Mouse (Mus musculus) CH12.LX (cell line): ENCODE measurements around the gene Coq8b. TPM values are rescaled to one million over a fixed set of nuclear protein-coding genes. Genes with fewer than 3 reads are reported as not detected.

ENCODE experiments used
- DNase-seq: peaks from one replicate; pipeline ENCODE4 v3.0.0-alpha.2; 2013; ENCODE audit errors: extremely low read depth
- H3K27ac ChIP-seq: 2 replicates; pipeline ENCODE4 v1.5.1; 2012; ENCODE audit warnings: low read depth, mild to moderate bottlenecking, control low read depth, moderate library complexity; ENCODE audit not compliant: insufficient read depth
- H3K27me3 ChIP-seq: replicated peaks from 2 replicates; pipeline ENCODE3; 2012; ENCODE audit warnings: inconsistent platforms
- H3K36me3 ChIP-seq, 2 experiments: replicated peaks in 1 of 2; 2 replicates each; pipeline versions ENCODE3 to v1.6.1; 2012; ENCODE audit warnings: inconsistent platforms in 1 of 2, low read length in 1 of 2, mild to moderate bottlenecking in 1 of 2, mixed read lengths in 1 of 2, moderate library complexity in 1 of 2; ENCODE audit not compliant: control insufficient read depth in 1 of 2, insufficient read depth in 1 of 2
- H3K4me1 ChIP-seq, 2 experiments: 2 replicates each; pipeline ENCODE4 v1.6.1; 2012; ENCODE audit warnings: inconsistent platforms in 1 of 2, moderate library complexity in 1 of 2; ENCODE audit not compliant: insufficient read depth in 2 of 2, control insufficient read depth in 1 of 2
- H3K4me2 ChIP-seq: 2 replicates; pipeline ENCODE4 v1.6.1; 2012; ENCODE audit warnings: low read depth, mild to moderate bottlenecking, control low read depth; ENCODE audit not compliant: poor library complexity, insufficient read depth, severe bottlenecking
- H3K4me3 ChIP-seq, 3 experiments: fragments of 150-350 bp in 1 of 3; sonication (generic) in 1 of 3; replicated peaks in 1 of 3; 2 replicates each; pipeline versions ENCODE3 to v1.5.1; 2011 to 2012; ENCODE audit warnings: low read depth in 2 of 3, low read length in 2 of 3, mild to moderate bottlenecking in 2 of 3, moderate library complexity in 2 of 3, control low read depth in 1 of 3, improper control_type of control experiment in 1 of 3, inconsistent platforms in 1 of 3, mixed read lengths in 1 of 3; ENCODE audit not compliant: poor library complexity in 1 of 3
- H3K79me2 ChIP-seq: replicated peaks from 2 replicates; pipeline ENCODE4 v1.6.1; 2012; ENCODE audit warnings: mild to moderate bottlenecking, moderate library complexity; ENCODE audit not compliant: control insufficient read depth, poor library complexity, insufficient read depth, severe bottlenecking; ENCODE audit errors: extremely low read depth
- H3K9ac ChIP-seq: 2 replicates; pipeline ENCODE4 v1.6.1; 2012; ENCODE audit warnings: low read depth, mild to moderate bottlenecking, control low read depth, moderate library complexity; ENCODE audit not compliant: insufficient read depth
- H3K9me3 ChIP-seq: replicated peaks from 2 replicates; pipeline ENCODE3; 2012; ENCODE audit warnings: low read length, inconsistent platforms, mixed read lengths
- BHLHE40 ChIP-seq: IDR thresholded peaks from 2 replicates; pipeline ENCODE4 v1.6.1; 2011; ENCODE audit warnings: mild to moderate bottlenecking, low read depth, low read length, improper control_type of control experiment
- CHD1 ChIP-seq: IDR thresholded peaks from 2 replicates; pipeline ENCODE4 v1.6.1; 2012; ENCODE audit warnings: low read depth, low read length, improper control_type of control experiment, inconsistent platforms
- CHD2 ChIP-seq: IDR thresholded peaks from 2 replicates; pipeline ENCODE4 v1.6.1; 2011; ENCODE audit warnings: low read length, improper control_type of control experiment
- CTCF ChIP-seq, 2 experiments: IDR thresholded peaks in 1 of 2; conservative IDR thresholded peaks in 1 of 2; 2 replicates each; pipeline ENCODE4 v1.5.1; 2011 to 2012; ENCODE audit warnings: low read depth in 2 of 2, low read length in 2 of 2, improper control_type of control experiment in 1 of 2, inconsistent platforms in 1 of 2, mild to moderate bottlenecking in 1 of 2, moderate library complexity in 1 of 2
- ETS1 ChIP-seq: conservative IDR thresholded peaks from 2 replicates; pipeline ENCODE4 v1.6.1; 2012; ENCODE audit warnings: low read depth, mild to moderate bottlenecking, inconsistent platforms, low read length, improper control_type of control experiment, moderate library complexity
- GABPA ChIP-seq: IDR thresholded peaks from 2 replicates; pipeline ENCODE4 v1.6.1; 2012; ENCODE audit warnings: low read depth, low read length, improper control_type of control experiment, inconsistent platforms; ENCODE audit not compliant: insufficient replicate concordance
- JUN ChIP-seq: IDR thresholded peaks from 2 replicates; pipeline ENCODE4 v1.6.1; 2011; ENCODE audit warnings: low read depth, mild to moderate bottlenecking, low read length, improper control_type of control experiment, moderate library complexity; ENCODE audit not compliant: insufficient read depth
- MYC ChIP-seq: IDR thresholded peaks from 2 replicates; pipeline ENCODE4 v1.6.1; 2011; ENCODE audit warnings: low read depth, mild to moderate bottlenecking, improper control_type of control experiment, low read length
- NRF1 ChIP-seq: IDR thresholded peaks from 2 replicates; pipeline ENCODE4 v1.6.1; 2014; ENCODE audit warnings: low read depth, mild to moderate bottlenecking, inconsistent platforms, low read length, improper control_type of control experiment, moderate library complexity
- POLR2AphosphoS2 ChIP-seq: IDR thresholded peaks from 2 replicates; pipeline ENCODE4 v1.6.1; 2011; ENCODE audit warnings: low read depth, low read length, improper control_type of control experiment
- SIN3A ChIP-seq: IDR thresholded peaks from 2 replicates; pipeline ENCODE4 v1.6.1; 2012; ENCODE audit warnings: low read length, improper control_type of control experiment, inconsistent platforms
- SMC3 ChIP-seq: IDR thresholded peaks from 2 replicates; pipeline ENCODE4 v1.6.1; 2011; ENCODE audit warnings: low read depth, low read length, improper control_type of control experiment
- TBP ChIP-seq: conservative IDR thresholded peaks from 2 replicates; pipeline ENCODE4 v1.6.1; 2011; ENCODE audit warnings: low read depth, low read length, improper control_type of control experiment
- UBTF ChIP-seq: IDR thresholded peaks from 2 replicates; pipeline ENCODE4 v1.6.1; 2012; ENCODE audit warnings: low read depth, mild to moderate bottlenecking, inconsistent platforms, low read length, improper control_type of control experiment, moderate library complexity
- USF1 ChIP-seq: IDR thresholded peaks from 2 replicates; pipeline ENCODE4 v1.6.1; 2014; ENCODE audit warnings: low read depth, mild to moderate bottlenecking, inconsistent platforms, low read length, improper control_type of control experiment
- USF2 ChIP-seq: conservative IDR thresholded peaks from 2 replicates; pipeline ENCODE4 v1.6.1; 2011; ENCODE audit warnings: low read depth, low read length, improper control_type of control experiment
- dilution Hi-C: fragments of 300-500 bp; cut with MboI; formaldehyde crosslinking; loops from 2 replicates; pipeline ENCODE4 v1.14.3; 2020; ENCODE audit warnings: low sequenced_read_pairs; ENCODE audit not compliant: extremely low pct_unique_long_range_greater_than_20kb, extremely low pct_ligation_motif_present
- in situ Hi-C: fragments of 300-500 bp; cut with MboI; formaldehyde crosslinking; loops from 3 replicates; pipeline ENCODE4 v1.14.3; 2019; ENCODE audit warnings: low sequenced_read_pairs, low pct_ligation_motif_present, low pct_unique_long_range_greater_than_20kb, mixed read lengths
- polyA plus RNA-seq: library from polyadenylated mRNA; unstranded; fragments of >175 nt; gene quantifications from 2 replicates; pipeline ENCODE4 v1.2.1, GENCODE M21; 2012; ENCODE audit warnings: low read depth; ENCODE audit not compliant: insufficient read length
- total RNA-seq, 2 experiments: library from RNA; depleted of rRNA; stranded (reverse); fragments of 300-350 nt in 1 of 2; fragments of >200 nt in 1 of 2; gene quantifications; 2 replicates each; pipeline ENCODE4 v1.2.3; 2012 to 2014

Gene Coq8b
- total and polyA plus RNA-seq, 3 experiments = 19.7 to 26.5 (median 21.3) TPM

- TF ChIP-seq GABPA (no peak), NRF1 (no peak), JUN (no peak), BHLHE40 (0 out of 2 replicates have a peak, but pooled peaks have one; percentile 33), SIN3A (peak; percentile 94), MYC (0 out of 2 replicates have a peak, but pooled peaks have one; percentile 35), POLR2AphosphoS2 (peak; percentile 89), ETS1 (peak; percentile 69), CHD2 (0 out of 2 replicates have a peak, but pooled peaks have one; percentile 27), USF1 (no peak), USF2 (no peak)
Observed at GRCm38 (mm10) chr7:27228281-27228821, 4.5 kb upstream of the Coq8b start, which contains the start of gene Itpkc (continued).

GRCm38 (mm10) chr7:27228865-27229264 lies 4.0 kb upstream of the Coq8b start:
- H3K9ac ChIP-seq = peak overlapping the region; percentile 63
- no peaks in the 10 kb centered on the region for H3K27me3 ChIP-seq
- H3K4me1 ChIP-seq = peaks cover 23 to 56% of the 10 kb centered on the region in 2 experiments
- DNase-seq = no peak
- dilution Hi-C loops (no loop called here), in situ Hi-C loops (loop anchor here (5.0 kb wide), 2 partner anchors 37 to 67 kb away; no protein-coding TSS in a partner anchor)
- H3K79me2 ChIP-seq = peaks cover 13% of the 10 kb centered on the region; the same call in 1 of the 2 replicates
- H3K36me3 ChIP-seq = peaks cover 0 to 10% of the 10 kb centered on the region in 2 experiments
- no peak for TF ChIP-seq UBTF
- TF ChIP-seq CHD2 = peak; percentile 9; the same call in 1 of the 2 replicates
- TF ChIP-seq CHD1 = 0 out of 2 replicates have a peak, but pooled peaks have one; percentile 50
- 0 out of 2 replicates have a peak, but pooled peaks have one; percentile 52 for TF ChIP-seq TBP
- peak overlapping the region; percentile 44; the same call in 1 of the 2 replicates for H3K27ac ChIP-seq
- peak overlapping the region; percentile 78 to 86 (median 81) for H3K4me3 ChIP-seq
- peak overlapping the region; percentile 75 for H3K4me2 ChIP-seq
- H3K9me3 ChIP-seq = no peaks in the 10 kb centered on the region

- no peak overlapping the region for H3K27ac ChIP-seq
- dilution Hi-C loops = no loop called here
- no peak for DNase-seq
- no peak overlapping the region for H3K4me2 ChIP-seq
- peaks cover 16 to 43% of the 10 kb centered on the region in 2 experiments for H3K4me1 ChIP-seq
- peak; percentile 33 to 57; a peak in 3 of 4 replicates for TF ChIP-seq CTCF (conservative IDR thresholded peaks at IDR 0.05 in 1 of 2, IDR thresholded peaks at IDR 0.05 in 1 of 2; ENCODE audit: low read depth in 2 of 2, low read length in 2 of 2)
- peak; percentile 17; the same call in 1 of the 2 replicates for TF ChIP-seq SMC3
- TF ChIP-seq USF1 = no peak
- no peaks in the 10 kb centered on the region for H3K27me3 ChIP-seq
- H3K9me3 ChIP-seq = no peaks in the 10 kb centered on the region
- in situ Hi-C loops = no loop called here
- H3K36me3 ChIP-seq = peaks cover 2 to 7% of the 10 kb centered on the region in 2 experiments
- no peak overlapping the region for H3K9ac ChIP-seq
- no peak overlapping the region for H3K4me3 ChIP-seq
- peaks cover 10% of the 10 kb centered on the region; the same call in 1 of the 2 replicates for H3K79me2 ChIP-seq
Observed at GRCm38 (mm10) chr7:27230781-27231180, 2.0 kb upstream of the Coq8b start.
